Mouse (Mus musculus): ENCODE measurements around the gene Fbxo34. TPM values are rescaled to one million over a fixed set of nuclear protein-coding genes. Genes with fewer than 3 reads are reported as not detected.
A peak's percentile ranks its signal among the peaks of the same experiment; 100 is the strongest.

The Fbxo34 gene
- polyA plus RNA-seq, 1 experiment from 2014 or later = 18.1 TPM

GRCm38 (mm10) chr14:47516755-47517154 lies 66.5 kb downstream of the Fbxo34 start:
- Histone ChIP-seq H3K9me3 (ENCODE audit: low read length) (no peaks in the 10 kb centered on the region), H3K4me2 (replicated peaks; ENCODE audit: low read depth, low read length) (no peak overlapping the region), H3K4me1 (ENCODE audit: insufficient read depth, low read depth, low read length) (peaks cover 5% of the 10 kb centered on the region; the same call in 1 of the 2 replicates), H3K27ac (ENCODE audit: low read length) (peak overlapping the region; percentile 21; the same call in 1 of the 2 replicates), H3K27me3 (replicated peaks; ENCODE audit: insufficient read depth, low read length) (no peaks in the 10 kb centered on the region), H3K4me3 (ENCODE audit: low read depth, low read length) (no peak overlapping the region), H3K36me3 (ENCODE audit: insufficient read depth, low read length) (no peaks in the 10 kb centered on the region), H3K9ac (replicated peaks; ENCODE audit: low read depth) (no peak overlapping the region)
- ATAC-seq = no peak
- DNase-seq (ENCODE audit: low spot score) = peak; percentile 39
- no peak for TF ChIP-seq CTCF (IDR thresholded peaks at IDR 0.05)
- no peak for TF ChIP-seq EP300 (IDR thresholded peaks at IDR 0.05)
- 52% methylated on average over 6 of the region's 6 CpGs for WGBS

GRCm38 (mm10) chr14:47518619-47519018 lies 68.4 kb downstream of the Fbxo34 start:
- Histone ChIP-seq H3K9me3 (ENCODE audit: low read length) (no peaks in the 10 kb centered on the region), H3K4me3 (ENCODE audit: low read depth, low read length) (no peak overlapping the region), H3K27me3 (replicated peaks; ENCODE audit: insufficient read depth, low read length) (no peaks in the 10 kb centered on the region), H3K4me2 (replicated peaks; ENCODE audit: low read depth, low read length) (no peak overlapping the region), H3K27ac (ENCODE audit: low read length) (no peak overlapping the region), H3K9ac (replicated peaks; ENCODE audit: low read depth) (no peak overlapping the region), H3K4me1 (ENCODE audit: insufficient read depth, low read depth, low read length) (peaks cover 5% of the 10 kb centered on the region; the same call in 1 of the 2 replicates), H3K36me3 (ENCODE audit: insufficient read depth, low read length) (no peaks in the 10 kb centered on the region)
- 0 out of 2 replicates have a peak, but pooled peaks have one; percentile 18 for TF ChIP-seq EP300 (IDR thresholded peaks at IDR 0.05)
- no peak for TF ChIP-seq CTCF (IDR thresholded peaks at IDR 0.05)
- DNase-seq (ENCODE audit: low spot score) (peak; percentile 48), ATAC-seq (peak; percentile 49)
- 43% methylated on average over 6 of the region's 6 CpGs for WGBS

GRCm38 (mm10) chr14:47520751-47521449 lies 70.7 kb downstream of the Fbxo34 start:
- H3K4me2 ChIP-seq (replicated peaks; ENCODE audit: low read depth, low read length) = no peak overlapping the region
- no peak overlapping the region for H3K27ac ChIP-seq (ENCODE audit: low read length)
- WGBS = 81% methylated on average over 13 of the region's 13 CpGs
- peaks cover 2% of the 10 kb centered on the region; the same call in 1 of the 2 replicates for H3K4me1 ChIP-seq (ENCODE audit: insufficient read depth, low read depth, low read length)
- ATAC-seq (no peak), DNase-seq (ENCODE audit: low spot score) (no peak)
- H3K9me3 ChIP-seq (ENCODE audit: low read length) = no peaks in the 10 kb centered on the region
- TF ChIP-seq CTCF (IDR thresholded peaks at IDR 0.05) (no peak), EP300 (IDR thresholded peaks at IDR 0.05) (no peak)
- no peak overlapping the region for H3K4me3 ChIP-seq (ENCODE audit: low read depth, low read length)
- H3K27me3 ChIP-seq (replicated peaks; ENCODE audit: insufficient read depth, low read length) = no peaks in the 10 kb centered on the region
- H3K9ac ChIP-seq (replicated peaks; ENCODE audit: low read depth) = no peak overlapping the region
- no peaks in the 10 kb centered on the region for H3K36me3 ChIP-seq (ENCODE audit: insufficient read depth, low read length)

GRCm38 (mm10) chr14:47521609-47522008 lies 71.4 kb downstream of the Fbxo34 start:
- no peak overlapping the region for H3K4me2 ChIP-seq (replicated peaks; ENCODE audit: low read depth, low read length)
- no peaks in the 10 kb centered on the region for H3K36me3 ChIP-seq (ENCODE audit: insufficient read depth, low read length)
- H3K4me1 ChIP-seq (ENCODE audit: insufficient read depth, low read depth, low read length) = peaks cover 2% of the 10 kb centered on the region; the same call in 1 of the 2 replicates
- ATAC-seq (no peak), DNase-seq (ENCODE audit: low spot score) (no peak)
- H3K4me3 ChIP-seq (ENCODE audit: low read depth, low read length) = no peak overlapping the region
- TF ChIP-seq EP300 (IDR thresholded peaks at IDR 0.05) = no peak
- no peak overlapping the region for H3K27ac ChIP-seq (ENCODE audit: low read length)
- 89% methylated on average over 1 of the region's 1 CpGs for WGBS
- H3K9me3 ChIP-seq (ENCODE audit: low read length) = no peaks in the 10 kb centered on the region
- H3K27me3 ChIP-seq (replicated peaks; ENCODE audit: insufficient read depth, low read length) = no peaks in the 10 kb centered on the region
- H3K9ac ChIP-seq (replicated peaks; ENCODE audit: low read depth) = no peak overlapping the region

- Histone ChIP-seq H3K9ac (replicated peaks; ENCODE audit: low read depth) (no peak overlapping the region), H3K36me3 (ENCODE audit: insufficient read depth, low read length) (no peaks in the 10 kb centered on the region), H3K4me3 (ENCODE audit: low read depth, low read length) (no peak overlapping the region), H3K4me1 (ENCODE audit: insufficient read depth, low read depth, low read length) (0 out of 2 replicates have a peak, but pooled peaks cover 2% of the 10 kb centered on the region), H3K27ac (ENCODE audit: low read length) (no peak overlapping the region), H3K27me3 (replicated peaks; ENCODE audit: insufficient read depth, low read length) (no peaks in the 10 kb centered on the region), H3K4me2 (replicated peaks; ENCODE audit: low read depth, low read length) (no peak overlapping the region), H3K9me3 (ENCODE audit: low read length) (no peaks in the 10 kb centered on the region)
- TF ChIP-seq EP300 (IDR thresholded peaks at IDR 0.05) (no peak; the same call in 1 of the 2 replicates), CTCF (IDR thresholded peaks at IDR 0.05) (no peak)
- no peak for DNase-seq (ENCODE audit: low spot score)
- ATAC-seq = no peak
- WGBS = 29% methylated on average over 7 of the region's 7 CpGs
Measured at GRCm38 (mm10) chr14:47522301-47522700, 72.1 kb downstream of the Fbxo34 start.

GRCm38 (mm10) chr14:47525374-47525773 lies 75.2 kb downstream of the Fbxo34 start:
- no peaks in the 10 kb centered on the region for H3K9me3 ChIP-seq (ENCODE audit: low read length)
- H3K4me3 ChIP-seq (ENCODE audit: low read depth, low read length) = no peak overlapping the region
- no peaks in the 10 kb centered on the region for H3K36me3 ChIP-seq (ENCODE audit: insufficient read depth, low read length)
- no peak overlapping the region for H3K9ac ChIP-seq (replicated peaks; ENCODE audit: low read depth)
- ATAC-seq (no peak), DNase-seq (ENCODE audit: low spot score) (no peak)
- TF ChIP-seq EP300 (IDR thresholded peaks at IDR 0.05) = no peak
- no peaks in the 10 kb centered on the region for H3K27me3 ChIP-seq (replicated peaks; ENCODE audit: insufficient read depth, low read length)
- no peaks in the 10 kb centered on the region for H3K4me1 ChIP-seq (ENCODE audit: insufficient read depth, low read depth, low read length)
- no peak overlapping the region for H3K27ac ChIP-seq (ENCODE audit: low read length)
- no peak overlapping the region for H3K4me2 ChIP-seq (replicated peaks; ENCODE audit: low read depth, low read length)
- WGBS = 54% methylated on average over 8 of the region's 8 CpGs

All from lung, postnatal 0 days (tissue).